Mouse (Mus musculus) lung, postnatal 0 days (tissue): ENCODE data around the gene Cgnl1.

Source experiments
- CTCF ChIP-seq: IDR thresholded peaks from 2 replicates; pipeline ENCODE4 v1.5.1; 2016; ENCODE audit warnings: antibody characterized with exemption, mild to moderate bottlenecking
- EP300 ChIP-seq: IDR thresholded peaks from 2 replicates; pipeline ENCODE4 v1.6.1; 2016; ENCODE audit warnings: antibody characterized with exemption, mild to moderate bottlenecking, control low read depth

DNA sequence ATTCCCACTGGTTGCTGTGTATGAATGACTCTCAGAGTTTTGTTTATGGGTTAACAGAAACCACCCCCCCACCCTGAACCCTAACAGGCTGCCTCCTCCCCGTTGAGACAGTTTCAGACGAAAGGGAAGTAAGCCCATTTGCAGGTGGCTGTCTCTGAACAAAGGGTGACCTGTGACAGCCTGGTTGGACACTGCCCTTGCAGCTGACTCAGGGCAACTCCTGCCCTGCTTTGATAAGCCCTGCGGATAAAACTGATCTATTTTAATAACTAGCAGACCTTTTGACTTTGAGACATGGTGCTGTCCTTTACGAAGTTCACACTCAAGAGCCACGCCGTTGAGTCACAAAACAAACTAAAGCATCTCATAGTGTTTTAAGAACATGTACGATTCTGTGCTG is 181.6 kb downstream of the Cgnl1 start:
- TF ChIP-seq EP300 (no peak), CTCF (no peak)
